Mouse (Mus musculus) liver, embryonic 14.5 days (tissue): ENCODE data around the gene Tpi1.

Experiments
- CTCF ChIP-seq: IDR thresholded peaks from 2 replicates; pipeline ENCODE4 v1.5.1; 2016; ENCODE audit warnings: antibody characterized with exemption, low read depth, control low read depth
- EP300 ChIP-seq: IDR thresholded peaks from 2 replicates; pipeline ENCODE4 v1.6.1; 2016; ENCODE audit warnings: antibody characterized with exemption, low read depth

GRCm38 (mm10) chr6:124804341-124804740 is 9.8 kb downstream of the Tpi1 start:
- TF ChIP-seq CTCF (no peak), EP300 (no peak)
